Mouse (Mus musculus) testis, postnatal 10 days (tissue): ENCODE data around the gene Znfx1.

ENCODE experiments used
- DNase-seq: peaks from one replicate; pipeline ENCODE4 v3.0.0; 2021; ENCODE audit warnings: low spot score

Znfx1 gene

GRCm38 (mm10) chr2:167071641-167072601, 9.1 kb upstream of the Znfx1 start:
- peak; percentile 99 for DNase-seq

DNA sequence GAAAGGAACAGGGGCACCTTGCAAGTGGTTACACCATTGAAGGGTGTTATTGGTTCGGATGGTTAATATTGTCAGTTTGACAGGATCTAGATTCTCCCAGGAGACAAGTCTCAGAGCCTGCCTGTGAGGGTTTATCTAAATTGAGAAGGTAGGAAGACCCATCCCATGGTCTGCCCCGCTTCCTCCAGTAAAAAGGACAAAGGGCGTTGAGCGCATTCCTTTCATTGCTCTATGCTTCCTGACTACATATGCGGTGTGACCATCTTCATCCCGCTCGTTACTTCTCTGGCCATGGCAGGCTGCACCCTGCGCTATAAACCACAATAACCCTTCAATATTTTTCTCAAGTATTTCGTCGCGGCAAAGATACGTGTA, 8.4 kb upstream of the Znfx1 start:
- no peak for DNase-seq

DNA sequence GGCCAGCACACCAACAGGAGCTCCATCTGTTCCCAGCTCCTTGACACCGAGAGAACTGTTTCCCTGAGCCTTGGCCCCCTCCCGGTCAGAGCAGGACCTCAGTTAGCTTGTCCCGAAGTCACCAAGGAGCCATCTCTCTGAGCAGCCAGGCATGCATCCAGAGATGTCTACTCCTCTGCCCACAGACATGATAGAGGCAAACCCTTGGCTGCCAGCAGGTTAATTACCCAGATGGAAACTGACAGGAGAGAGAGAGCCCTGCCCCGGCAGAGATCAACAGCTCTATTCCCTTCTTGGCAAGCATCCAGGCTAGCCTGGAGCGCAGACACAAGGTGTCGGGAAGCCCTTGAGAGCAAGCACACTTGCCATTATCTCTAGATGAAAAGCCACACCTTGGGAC, 7.5 kb upstream of the Znfx1 start:
- DNase-seq, result no peak

DNA sequence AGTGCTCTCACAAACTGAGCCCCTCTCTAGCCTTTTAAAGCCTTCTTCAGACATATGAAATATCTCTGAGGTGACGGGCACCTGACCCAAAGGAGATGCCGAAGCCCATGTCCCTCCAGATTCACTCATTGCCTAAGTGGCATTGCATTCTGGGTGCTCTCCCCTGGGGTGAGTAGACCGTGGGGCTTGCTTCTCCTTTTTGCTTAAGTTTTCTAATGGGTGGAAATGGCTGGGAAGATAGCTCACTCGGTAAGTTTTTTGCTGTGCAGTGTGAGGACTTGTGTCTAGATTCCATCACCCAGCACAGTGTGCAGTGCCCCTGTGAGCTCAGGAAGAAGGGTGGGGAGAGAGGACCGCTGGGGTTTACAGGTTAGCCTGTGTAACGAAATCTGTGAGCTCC, 4.8 kb upstream of the Znfx1 start:
- DNase-seq, result no peak

- DNase-seq, result no peak
Observed at GRCm38 (mm10) chr2:167066528-167067516, 4.0 kb upstream of the Znfx1 start.

DNA sequence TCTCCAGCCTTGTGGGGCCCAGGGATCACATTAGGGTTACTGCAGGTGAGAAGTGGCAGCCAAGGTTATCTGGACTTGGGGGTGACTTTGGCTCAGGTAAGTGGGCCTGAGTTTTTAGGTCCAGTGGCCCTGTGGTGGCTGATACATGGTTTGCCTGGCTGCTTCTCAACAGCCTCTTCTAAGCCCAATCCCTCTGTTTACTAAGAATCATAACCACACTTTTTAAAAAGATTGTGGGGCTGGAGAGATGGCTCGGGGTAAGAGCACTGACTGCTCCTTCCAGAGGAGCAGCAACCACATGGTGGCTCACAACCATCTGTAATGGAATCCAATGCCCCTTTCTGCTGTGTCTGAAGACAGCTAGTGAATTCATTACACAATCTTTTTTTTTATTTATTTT, 3.2 kb upstream of the Znfx1 start:
- DNase-seq, result no peak

- DNase-seq, result no peak
Observed at GRCm38 (mm10) chr2:167064601-167065295, 1.9 kb upstream of the Znfx1 start.

DNA sequence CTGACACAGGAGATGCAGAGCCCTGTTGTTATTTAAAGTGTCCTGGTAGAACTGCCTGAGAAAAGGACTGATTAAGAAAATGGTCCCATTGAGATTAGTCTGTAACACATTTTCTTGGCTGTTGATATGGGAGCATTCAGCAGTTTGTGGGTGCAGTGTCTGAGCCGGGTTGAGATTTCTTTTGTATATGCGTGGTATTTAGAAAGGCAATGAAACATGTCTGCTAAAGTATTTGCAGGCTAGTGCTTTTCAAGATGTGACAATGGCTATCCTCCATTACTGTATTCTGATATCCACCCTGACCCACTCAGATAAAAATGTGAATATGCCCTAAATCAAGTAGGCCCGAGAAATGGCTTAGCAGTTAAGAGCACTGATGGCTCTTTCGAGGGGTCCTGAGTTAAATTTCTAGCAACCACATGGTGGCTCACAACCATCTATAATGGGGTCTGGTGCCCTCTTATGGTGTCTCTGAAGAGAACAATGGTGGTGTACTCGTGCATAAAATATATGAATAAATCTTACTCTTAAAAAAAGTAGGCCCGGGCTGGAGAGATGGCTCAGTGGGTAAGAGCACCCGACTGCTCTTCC, 1.2 kb upstream of the Znfx1 start:
- no peak for DNase-seq

GRCm38 (mm10) chr2:167062497-167062911, 311 bp downstream of the Znfx1 start:
- peak; percentile 96 for DNase-seq

DNA sequence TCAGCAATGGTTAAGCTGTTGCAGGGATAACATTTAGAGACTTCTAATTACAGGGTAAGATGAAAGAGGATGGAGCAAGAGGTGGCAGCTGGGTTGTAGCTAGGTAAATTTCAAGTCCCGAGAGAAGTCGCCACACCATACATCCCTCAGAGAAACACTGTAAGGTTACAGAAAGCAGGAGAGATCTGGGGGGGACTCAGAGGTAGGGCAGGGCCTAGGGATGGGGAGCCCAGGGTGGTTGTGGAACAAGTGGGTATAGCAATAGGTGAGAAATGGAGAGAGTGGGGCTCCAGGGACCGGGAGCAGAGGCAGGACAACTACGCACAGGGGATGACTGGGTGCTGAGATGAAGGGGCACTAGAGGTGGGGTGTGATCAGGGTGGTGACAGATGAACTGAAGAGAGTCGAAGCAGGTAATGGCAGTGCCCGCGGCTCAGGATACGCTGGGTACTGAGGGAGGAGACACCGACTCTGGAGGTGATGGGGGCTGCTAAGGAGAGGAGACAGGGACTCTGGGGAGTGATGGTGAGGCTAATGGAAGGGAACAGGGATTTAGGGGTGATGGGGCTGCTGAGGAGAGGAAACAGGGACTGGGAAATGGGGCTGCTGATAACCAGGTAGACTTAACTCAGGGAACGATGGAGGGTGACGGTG, 1.3 kb downstream of the Znfx1 start:
- DNase-seq, result no peak

GRCm38 (mm10) chr2:167060761-167061160, 2.1 kb downstream of the Znfx1 start:
- no peak for DNase-seq

DNA sequence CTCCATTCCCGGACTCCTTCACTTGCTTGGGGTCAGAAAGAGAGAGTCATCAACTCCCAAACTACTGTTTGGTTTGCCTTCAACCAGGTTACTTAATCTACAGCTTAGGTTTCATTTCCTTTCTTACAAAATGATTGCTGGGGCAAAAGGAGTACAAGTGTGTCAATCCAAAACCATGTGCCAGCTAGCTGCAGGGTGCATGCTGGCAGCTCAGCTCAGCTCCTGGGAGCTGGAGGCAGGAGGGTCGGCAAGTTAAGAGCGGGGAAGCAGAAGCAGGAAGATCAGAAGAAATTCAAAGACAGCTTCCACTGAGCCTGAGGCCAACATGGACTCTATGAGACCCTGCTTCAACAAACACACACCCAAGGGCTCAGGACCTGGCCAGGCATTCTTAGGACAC, 2.5 kb downstream of the Znfx1 start:
- no peak for DNase-seq

DNA sequence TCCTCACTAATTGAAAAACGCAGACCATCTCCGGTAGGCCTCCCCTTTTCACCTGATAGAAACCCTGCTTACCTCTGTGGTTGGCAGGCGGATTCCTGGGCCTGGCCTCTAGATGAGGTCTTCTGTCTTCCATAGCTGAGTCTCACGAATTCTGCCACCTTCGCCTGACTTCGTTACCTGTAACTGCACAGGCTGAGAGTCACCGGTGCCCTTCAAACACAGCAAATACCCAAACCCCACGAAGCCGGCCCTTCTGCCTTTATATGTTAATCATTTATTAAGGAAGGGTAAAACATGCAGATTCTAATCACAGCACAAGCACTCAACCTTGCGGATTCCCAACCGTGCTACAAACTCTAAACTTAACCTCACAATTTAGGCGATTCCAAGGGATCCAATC, 2.9 kb downstream of the Znfx1 start:
- DNase-seq, result no peak

- no peak for DNase-seq
Observed at GRCm38 (mm10) chr2:167059536-167059935, 3.3 kb downstream of the Znfx1 start.

DNA sequence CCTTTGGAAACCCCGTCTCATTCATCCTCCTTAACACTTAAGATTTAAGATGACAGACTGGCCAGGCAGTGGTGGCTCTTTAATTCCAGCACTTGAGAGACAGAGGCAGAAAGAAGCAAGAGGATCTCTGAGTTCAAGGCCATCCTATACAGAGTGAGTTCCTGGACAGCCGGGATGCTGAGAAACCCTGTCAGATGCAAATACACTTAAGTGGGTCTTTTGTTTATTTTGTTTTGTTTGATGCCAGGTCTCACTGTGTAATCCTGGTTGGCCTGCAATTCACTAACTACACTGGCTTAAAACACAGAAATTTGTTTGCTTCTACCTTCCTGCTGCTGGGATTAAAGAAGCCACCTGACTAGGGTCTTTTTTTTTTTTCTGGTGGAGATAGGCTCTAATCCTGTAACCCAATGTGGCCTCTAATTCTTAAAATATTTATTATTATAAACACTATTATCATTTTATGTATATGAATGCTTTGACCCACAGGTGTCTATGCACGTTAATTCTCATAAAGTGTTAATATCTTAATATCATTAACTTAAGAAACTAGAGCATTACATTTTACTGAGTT, 3.9 kb downstream of the Znfx1 start:
- no peak for DNase-seq

DNA sequence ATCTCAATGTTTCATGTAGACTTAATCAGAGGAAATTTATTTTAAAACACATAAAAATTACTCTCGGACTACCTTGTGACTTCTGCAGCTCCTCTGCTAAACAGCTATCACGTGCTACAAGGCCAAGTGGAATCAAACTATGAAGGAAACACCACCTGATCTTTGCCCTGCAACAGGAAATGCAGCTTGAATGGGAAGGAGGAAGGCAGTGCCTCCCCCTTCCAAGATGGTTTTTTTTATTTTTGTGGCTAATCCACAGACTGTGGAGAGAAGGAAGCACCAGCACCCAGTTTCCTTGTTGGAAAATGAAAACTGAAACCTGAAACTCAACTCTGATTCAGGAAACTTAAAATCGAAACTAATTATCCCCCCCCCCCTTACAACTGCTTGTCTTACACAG, 4.6 kb downstream of the Znfx1 start:
- no peak for DNase-seq

DNA sequence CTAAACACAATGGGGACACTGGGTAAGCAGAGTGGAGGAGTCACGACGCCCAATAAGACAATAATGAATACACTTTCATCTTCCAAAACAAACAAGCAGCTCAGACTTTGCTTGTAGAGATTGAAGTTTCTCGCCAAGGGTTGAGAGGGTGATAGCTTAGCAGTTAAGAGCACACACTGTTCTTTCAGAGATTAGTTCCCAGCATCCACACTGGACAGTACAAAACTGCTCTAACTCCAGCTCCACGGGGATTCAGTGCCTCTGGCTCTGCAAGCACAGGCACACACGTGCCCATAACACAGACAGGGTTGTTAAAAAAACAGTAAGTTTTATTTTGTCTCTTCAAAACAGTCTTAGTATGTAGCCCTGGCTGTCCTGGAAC, 5.9 kb downstream of the Znfx1 start:
- no peak for DNase-seq

- DNase-seq, result no peak
Observed at GRCm38 (mm10) chr2:167056210-167056941, 6.4 kb downstream of the Znfx1 start.

GRCm38 (mm10) chr2:167055386-167055785, 7.4 kb downstream of the Znfx1 start:
- DNase-seq, result peak; percentile 83
